Mouse (Mus musculus) stomach, embryonic 15.5 days (tissue): ENCODE data around the gene Ndufa12. TPM values are rescaled to one million over a fixed set of nuclear protein-coding genes. Genes with fewer than 3 reads are reported as not detected.

Source experiments
- ATAC-seq: fragments of 200-750 bp; cut with Nextera tagmentation; 2 replicates; pipeline ENCODE4 v1.8.0; 2017; ENCODE audit warnings: low read depth, moderate number of reproducible peaks, moderate TSS enrichment; ENCODE audit not compliant: insufficient read depth, low FRiP score
- H3K27ac ChIP-seq: fragments of 300-500 bp; sonication (generic); 2 replicates; pipeline ENCODE4 v1.5.1; 2015; ENCODE audit warnings: mild to moderate bottlenecking, inconsistent platforms
- H3K27me3 ChIP-seq: fragments of 300-500 bp; sonication (generic); replicated peaks from 2 replicates; pipeline ENCODE4 v1.6.1; 2015; ENCODE audit warnings: inconsistent platforms
- H3K36me3 ChIP-seq: fragments of 300-500 bp; sonication (generic); 2 replicates; pipeline ENCODE4 v1.6.1; 2015; ENCODE audit warnings: inconsistent platforms
- H3K4me1 ChIP-seq: fragments of 300-500 bp; sonication (generic); 2 replicates; pipeline ENCODE4 v1.6.1; 2015; ENCODE audit warnings: inconsistent platforms
- H3K4me2 ChIP-seq: fragments of 300-500 bp; sonication (generic); 2 replicates; pipeline ENCODE4 v1.6.1; 2015; ENCODE audit warnings: mild to moderate bottlenecking, inconsistent platforms
- H3K4me3 ChIP-seq: fragments of 300-500 bp; sonication (generic); replicated peaks from 2 replicates; pipeline ENCODE4 v1.5.1; 2015; ENCODE audit warnings: inconsistent platforms
- H3K9ac ChIP-seq: fragments of 300-500 bp; sonication (generic); 2 replicates; pipeline ENCODE4 v1.6.1; 2015; ENCODE audit warnings: inconsistent platforms
- H3K9me3 ChIP-seq: fragments of 300-500 bp; sonication (generic); 2 replicates; pipeline ENCODE4 v1.6.1; 2016; ENCODE audit warnings: inconsistent platforms
- WGBS: fragments of 180-500 bp; shearing (Covaris S2); methylation state at CpG from one replicate; pipeline ENCODE4 v1.1.7; 2015; 5-methylcytosine and 5-hydroxymethylcytosine counted together
- polyA plus RNA-seq: library from polyadenylated mRNA; unstranded; fragments of >200 nt; fragmentation: Nextera tagmentation; extraction: Ambion mirVana; gene quantifications from 2 replicates; pipeline ENCODE4 v1.2.1, GENCODE M21; 2015

The Ndufa12 gene
- polyA plus RNA-seq, 1 experiment from 2014 or later, result 457 TPM

DNA sequence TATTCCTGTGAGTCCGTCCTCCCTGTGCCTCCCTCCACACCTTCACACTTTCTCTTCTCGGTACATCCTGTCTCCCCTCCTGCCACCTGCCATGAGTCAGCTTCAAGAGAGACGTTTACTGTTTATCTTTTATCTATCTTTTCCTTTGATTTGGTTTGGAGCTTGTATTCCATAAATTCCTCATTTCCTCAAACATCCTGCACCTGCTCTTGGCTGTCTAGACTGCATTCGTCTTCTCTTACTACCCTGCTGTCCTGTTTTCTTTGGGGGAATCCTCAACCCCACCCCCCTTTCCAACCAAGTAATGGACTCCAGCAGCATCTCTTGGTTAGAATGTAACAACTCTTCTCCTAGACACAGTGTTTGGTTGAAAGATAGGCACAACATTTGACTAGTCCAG is 36.7 kb downstream of the Ndufa12 start:
- Histone ChIP-seq H3K27ac (no peak overlapping the region), H3K4me2 (no peak overlapping the region), H3K9me3 (no peaks in the 10 kb centered on the region), H3K4me1 (no peaks in the 10 kb centered on the region), H3K27me3 (no peaks in the 10 kb centered on the region), H3K9ac (no peak overlapping the region), H3K36me3 (no peaks in the 10 kb centered on the region), H3K4me3 (no peak overlapping the region)
- 17% methylated on average over 4 of the region's 4 CpGs for WGBS
- no peak for ATAC-seq

DNA sequence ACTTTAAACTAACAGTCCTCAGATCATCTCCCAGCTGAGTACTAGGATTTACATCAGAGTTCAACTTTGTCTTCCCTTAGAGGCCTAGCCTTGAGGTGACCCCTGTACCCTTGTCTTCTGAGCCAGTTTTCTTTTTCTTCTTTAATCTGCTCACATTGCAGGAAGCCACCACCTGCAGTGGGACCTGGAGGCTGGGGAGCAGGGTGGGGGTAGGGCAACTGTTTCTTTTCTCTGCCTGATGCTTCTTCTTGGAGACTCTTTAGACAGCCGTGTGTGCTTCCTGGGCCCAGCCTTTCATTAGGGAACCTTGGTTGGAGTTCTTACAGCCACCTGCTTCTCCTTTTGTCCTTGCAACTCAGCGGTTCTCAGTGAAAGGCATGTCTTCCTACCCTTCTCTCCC is 42.8 kb downstream of the Ndufa12 start:
- no peak for ATAC-seq
- H3K36me3 ChIP-seq, result no peaks in the 10 kb centered on the region
- no peaks in the 10 kb centered on the region for H3K27me3 ChIP-seq
- 64% methylated on average over 2 of the region's 2 CpGs for WGBS
- H3K9ac ChIP-seq, result no peak overlapping the region
- no peak overlapping the region for H3K4me2 ChIP-seq
- no peak overlapping the region for H3K27ac ChIP-seq
- H3K4me1 ChIP-seq, result no peaks in the 10 kb centered on the region
- H3K9me3 ChIP-seq, result no peaks in the 10 kb centered on the region
- no peak overlapping the region for H3K4me3 ChIP-seq

DNA sequence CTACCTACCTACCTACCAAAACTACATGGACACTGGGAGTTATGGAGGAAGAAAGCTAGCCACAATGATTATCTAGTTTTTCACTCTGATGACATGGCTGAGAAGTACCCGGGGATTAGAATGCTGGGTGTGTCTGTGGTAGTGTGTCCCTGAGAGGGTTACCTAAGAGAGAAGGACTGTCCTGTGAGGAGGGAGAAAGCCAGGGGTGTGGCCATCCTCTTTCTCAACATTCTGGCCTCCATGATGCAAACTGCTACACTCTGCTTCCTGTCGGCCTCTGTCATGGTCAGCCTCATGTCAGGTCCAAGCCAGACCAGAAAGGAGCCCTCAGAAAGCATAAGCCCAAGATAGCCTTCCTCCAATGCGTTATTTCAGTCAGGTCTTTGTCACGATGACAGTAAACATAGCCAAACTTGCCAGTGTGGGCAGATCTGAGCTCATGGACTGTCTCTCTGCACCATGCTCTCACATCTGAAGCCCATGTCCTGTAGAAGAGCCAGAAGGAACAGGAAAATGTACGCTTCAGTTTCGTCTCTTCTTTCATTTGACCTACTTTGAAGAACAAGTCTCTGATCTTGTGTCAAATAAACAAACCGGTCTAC is 49.3 kb downstream of the Ndufa12 start:
- Histone ChIP-seq H3K36me3 (no peaks in the 10 kb centered on the region), H3K27ac (no peak overlapping the region), H3K4me1 (no peaks in the 10 kb centered on the region), H3K27me3 (no peaks in the 10 kb centered on the region), H3K4me3 (no peak overlapping the region), H3K4me2 (no peak overlapping the region), H3K9ac (no peak overlapping the region), H3K9me3 (no peaks in the 10 kb centered on the region)
- ATAC-seq, result no peak
- 77% methylated on average over 7 of the region's 7 CpGs for WGBS

DNA sequence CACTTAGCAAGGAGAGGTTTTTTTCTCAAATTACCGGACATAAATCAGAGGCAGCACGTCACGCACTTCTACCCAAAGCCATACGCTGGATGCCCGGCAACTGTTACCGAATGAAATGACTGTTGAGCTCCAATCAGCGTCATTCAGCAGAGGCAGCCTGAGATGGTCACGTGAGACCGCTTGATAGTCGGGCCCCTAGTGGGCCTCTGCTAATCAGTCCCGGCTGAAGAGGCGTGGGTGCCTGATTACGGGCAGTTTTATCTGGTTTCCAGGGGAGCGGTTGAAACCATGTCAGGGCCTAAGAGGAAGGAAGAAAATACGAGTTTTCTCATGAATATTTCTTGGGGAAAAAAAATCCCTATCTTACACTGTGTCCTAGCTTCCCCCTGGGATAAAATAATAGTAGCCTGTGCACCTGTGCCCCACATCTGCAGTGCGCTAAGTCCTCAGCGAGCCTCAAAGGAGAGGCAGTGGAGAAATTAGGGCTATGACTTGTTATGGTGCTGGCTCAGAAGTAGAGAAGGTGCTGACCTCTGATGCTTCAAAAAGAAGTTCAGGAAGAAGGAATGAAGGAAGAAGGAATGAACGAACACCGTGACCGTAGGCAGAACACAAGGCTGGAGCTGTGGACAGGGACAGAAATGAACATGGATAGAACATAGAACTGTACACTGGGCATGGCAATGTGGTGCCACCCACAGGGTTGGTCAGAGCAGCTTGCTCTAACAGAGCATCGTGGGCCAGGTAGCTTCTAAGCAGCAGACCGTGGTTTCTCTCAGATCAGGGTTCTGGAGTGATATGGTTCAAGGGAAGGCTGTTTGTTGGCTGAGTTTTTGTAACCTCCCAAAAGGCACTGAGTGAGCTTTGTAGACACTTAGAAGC is 51.3 kb downstream of the Ndufa12 start:
- Histone ChIP-seq H3K9ac (no peak overlapping the region), H3K4me1 (no peaks in the 10 kb centered on the region), H3K27me3 (no peaks in the 10 kb centered on the region), H3K9me3 (no peaks in the 10 kb centered on the region), H3K4me3 (no peak overlapping the region), H3K36me3 (no peaks in the 10 kb centered on the region), H3K27ac (0 out of 2 replicates have a peak overlapping the region, but pooled peaks have one; percentile 26), H3K4me2 (0 out of 2 replicates have a peak overlapping the region, but pooled peaks have one; percentile 2)
- WGBS, result 36% methylated on average over 22 of the region's 22 CpGs
- ATAC-seq, result peak; percentile 92

DNA sequence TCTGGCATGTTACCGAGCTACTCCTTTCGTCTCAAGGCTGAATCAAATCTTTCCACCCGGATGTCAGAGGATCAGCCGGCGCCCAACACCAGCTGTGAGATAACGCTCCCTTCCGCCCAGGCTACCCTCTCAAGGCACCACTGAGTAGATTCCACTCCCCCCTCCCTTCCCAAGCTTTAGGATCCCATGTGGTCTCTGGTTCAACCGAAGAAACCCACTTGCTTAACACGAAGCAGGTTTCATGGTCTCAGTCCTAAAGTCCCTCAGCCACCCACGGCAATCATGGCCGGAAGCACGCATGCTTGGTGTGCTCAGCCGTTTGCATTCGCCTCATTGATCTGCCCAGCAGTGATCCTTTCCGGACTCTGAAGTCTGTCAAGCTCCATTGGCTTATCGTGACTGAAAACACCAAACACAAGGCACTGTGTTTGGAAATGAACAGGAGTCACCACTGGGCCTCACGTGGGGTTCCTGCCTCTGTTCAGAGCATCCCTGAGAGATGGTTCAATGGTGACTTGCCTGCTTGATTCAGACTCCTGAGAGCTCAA is 54.8 kb downstream of the Ndufa12 start:
- Histone ChIP-seq H3K4me3 (no peak overlapping the region), H3K27me3 (no peaks in the 10 kb centered on the region), H3K4me1 (no peaks in the 10 kb centered on the region), H3K27ac (no peak overlapping the region), H3K4me2 (no peak overlapping the region), H3K9ac (no peak overlapping the region), H3K36me3 (no peaks in the 10 kb centered on the region), H3K9me3 (no peaks in the 10 kb centered on the region)
- WGBS, result 80% methylated on average over 17 of the region's 17 CpGs
- ATAC-seq, result no peak

DNA sequence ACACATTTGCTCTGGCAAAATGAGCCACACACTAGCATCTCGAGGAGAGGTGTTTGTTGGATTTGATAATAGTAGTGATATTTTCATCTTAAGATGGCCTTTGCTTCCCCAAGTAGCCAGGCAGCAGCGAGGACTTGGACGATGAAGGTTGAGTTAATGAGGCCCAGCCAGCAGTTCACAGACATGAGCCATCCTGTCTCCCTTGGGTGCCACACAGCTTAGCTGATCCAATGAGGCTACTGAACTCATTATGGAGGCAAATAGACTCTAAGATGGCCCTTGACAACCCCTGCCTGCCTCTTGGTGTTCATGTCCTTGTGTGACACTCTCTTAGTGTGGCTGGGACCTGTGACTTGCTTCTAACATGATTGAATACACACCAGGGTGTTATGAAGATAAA is 56.2 kb downstream of the Ndufa12 start:
- H3K27me3 ChIP-seq, result no peaks in the 10 kb centered on the region
- no peak for ATAC-seq
- no peaks in the 10 kb centered on the region for H3K9me3 ChIP-seq
- no peaks in the 10 kb centered on the region for H3K4me1 ChIP-seq
- H3K4me3 ChIP-seq, result no peak overlapping the region
- H3K27ac ChIP-seq, result no peak overlapping the region
- WGBS, result 75% methylated on average over 3 of the region's 3 CpGs
- H3K9ac ChIP-seq, result no peak overlapping the region
- H3K36me3 ChIP-seq, result no peaks in the 10 kb centered on the region
- H3K4me2 ChIP-seq, result no peak overlapping the region

DNA sequence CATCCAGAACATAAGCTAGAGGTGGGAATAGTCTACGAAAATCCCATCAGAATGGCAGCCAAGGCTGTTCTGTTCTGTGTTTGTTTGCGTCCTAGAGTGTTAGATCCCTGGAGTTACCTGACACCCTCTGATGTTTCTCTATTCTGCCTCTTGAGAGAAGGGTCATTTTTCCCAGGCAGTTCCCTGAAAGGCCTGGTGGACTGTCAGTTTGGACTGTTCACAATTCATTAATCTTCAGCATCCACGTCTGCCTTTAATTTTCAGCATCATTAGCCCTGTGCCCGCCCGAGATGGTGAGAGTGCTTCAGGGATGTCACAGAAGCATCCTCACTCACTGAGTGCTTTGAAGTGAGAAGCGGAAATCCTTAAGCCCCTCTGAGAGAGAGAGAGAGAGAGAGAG is 57.2 kb downstream of the Ndufa12 start:
- H3K27me3 ChIP-seq, result no peaks in the 10 kb centered on the region
- H3K9ac ChIP-seq, result no peak overlapping the region
- no peaks in the 10 kb centered on the region for H3K9me3 ChIP-seq
- WGBS, result 60% methylated on average over 6 of the region's 6 CpGs
- H3K36me3 ChIP-seq, result no peaks in the 10 kb centered on the region
- H3K27ac ChIP-seq, result no peak overlapping the region
- no peak overlapping the region for H3K4me3 ChIP-seq
- no peaks in the 10 kb centered on the region for H3K4me1 ChIP-seq
- H3K4me2 ChIP-seq, result no peak overlapping the region
- no peak for ATAC-seq

DNA sequence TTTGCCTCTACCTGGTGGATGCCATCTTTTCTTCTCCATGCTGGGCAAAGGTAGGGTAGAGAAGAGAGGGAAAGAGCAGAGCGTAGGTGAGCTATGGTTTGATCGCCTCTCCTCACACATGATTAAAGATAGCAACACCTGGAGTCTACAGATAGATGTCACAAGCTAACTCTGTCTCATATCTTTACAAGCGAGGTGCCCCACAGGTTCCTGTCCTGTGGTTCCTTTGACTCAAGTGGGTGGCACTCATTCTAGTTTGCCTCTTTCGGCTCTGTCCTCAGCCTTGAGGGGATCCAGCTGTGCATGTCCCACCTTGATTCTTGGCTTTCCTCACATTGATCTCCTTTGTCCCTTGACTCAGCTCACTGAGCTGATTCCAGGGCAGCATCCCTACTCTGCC is 58.0 kb downstream of the Ndufa12 start:
- Histone ChIP-seq H3K9ac (no peak overlapping the region), H3K4me3 (no peak overlapping the region), H3K9me3 (no peaks in the 10 kb centered on the region), H3K27ac (no peak overlapping the region), H3K4me1 (no peaks in the 10 kb centered on the region), H3K27me3 (no peaks in the 10 kb centered on the region), H3K4me2 (no peak overlapping the region), H3K36me3 (no peaks in the 10 kb centered on the region)
- no peak for ATAC-seq
- 87% methylated on average over 4 of the region's 4 CpGs for WGBS

DNA sequence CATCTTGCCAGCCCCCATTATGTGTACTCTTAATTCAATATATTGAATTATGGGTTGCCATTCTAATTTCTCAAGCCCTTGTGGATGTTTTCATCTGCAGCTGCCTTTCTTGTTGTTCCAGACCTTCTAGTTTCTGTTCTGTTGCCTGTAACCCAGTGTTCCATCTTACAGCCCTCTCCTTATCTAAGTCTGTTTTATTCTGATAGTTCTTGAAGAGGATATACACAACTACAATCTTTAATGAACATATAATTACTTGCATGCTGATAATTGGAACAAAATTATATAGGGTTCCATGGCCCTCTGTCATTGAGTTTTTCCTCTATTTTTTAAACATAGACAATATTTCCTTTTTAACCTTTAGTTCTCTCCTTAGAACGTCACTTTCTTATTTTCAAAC is 62.0 kb downstream of the Ndufa12 start:
- H3K27me3 ChIP-seq, result no peaks in the 10 kb centered on the region
- WGBS, result 60% methylated on average over 1 of the region's 1 CpGs
- ATAC-seq, result no peak

DNA sequence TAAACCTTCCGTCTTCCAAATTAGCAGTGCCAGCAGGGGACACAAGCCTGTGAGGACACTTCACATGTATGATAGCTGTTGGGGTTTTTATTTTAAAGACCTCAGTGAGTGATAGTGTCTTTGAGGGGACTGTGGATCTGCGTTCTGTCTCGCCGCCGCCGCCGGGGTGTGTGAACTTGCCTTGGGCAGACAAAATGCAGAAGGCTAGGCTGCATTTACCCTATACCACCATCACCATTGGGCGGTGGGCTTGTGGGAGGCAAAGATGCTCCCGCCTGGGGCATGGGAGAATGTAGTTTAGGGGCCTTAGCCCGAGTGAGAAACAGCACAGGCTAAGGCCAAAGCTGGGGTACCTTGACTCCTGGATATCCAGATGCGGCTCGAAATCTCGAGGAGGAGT is 64.1 kb downstream of the Ndufa12 start:
- 88% methylated on average over 13 of the region's 13 CpGs for WGBS
- H3K4me2 ChIP-seq, result no peak overlapping the region
- H3K4me1 ChIP-seq, result no peaks in the 10 kb centered on the region
- no peak overlapping the region for H3K4me3 ChIP-seq
- H3K9ac ChIP-seq, result no peak overlapping the region
- H3K9me3 ChIP-seq, result no peaks in the 10 kb centered on the region
- no peak for ATAC-seq
- H3K27ac ChIP-seq, result no peak overlapping the region
- no peaks in the 10 kb centered on the region for H3K36me3 ChIP-seq
- H3K27me3 ChIP-seq, result no peaks in the 10 kb centered on the region

More for the DNA sequence above, 62.0 kb downstream of the Ndufa12 start:
- no peaks in the 10 kb centered on the region for H3K9me3 ChIP-seq
- H3K4me1 ChIP-seq, result no peaks in the 10 kb centered on the region
- no peak overlapping the region for H3K4me3 ChIP-seq
- no peak overlapping the region for H3K4me2 ChIP-seq
- H3K36me3 ChIP-seq, result no peaks in the 10 kb centered on the region
- no peak overlapping the region for H3K9ac ChIP-seq
- no peak overlapping the region for H3K27ac ChIP-seq

DNA sequence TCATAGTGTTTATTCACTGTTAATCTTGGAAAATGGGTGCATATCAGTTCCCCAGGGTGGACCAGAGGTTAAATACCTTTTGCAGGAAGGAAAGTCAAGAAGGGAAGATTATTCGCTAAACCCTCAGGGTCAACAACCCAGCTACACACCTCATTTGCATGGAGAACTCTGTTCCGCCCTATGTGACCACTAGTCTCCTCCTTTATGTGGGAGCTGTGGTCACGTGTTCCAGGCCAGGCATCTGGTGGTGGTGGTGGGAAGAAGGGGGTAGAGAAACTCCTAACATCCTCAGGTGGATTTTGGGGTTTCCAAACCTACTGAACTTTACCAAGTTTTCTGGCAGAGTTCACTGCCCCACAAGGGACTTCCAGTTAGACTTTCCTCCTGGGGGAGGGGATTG is 64.7 kb downstream of the Ndufa12 start:
- 78% methylated on average over 3 of the region's 3 CpGs for WGBS
- no peak for ATAC-seq
- no peaks in the 10 kb centered on the region for H3K9me3 ChIP-seq
- no peak overlapping the region for H3K9ac ChIP-seq
- H3K4me3 ChIP-seq, result no peak overlapping the region
- no peaks in the 10 kb centered on the region for H3K27me3 ChIP-seq
- H3K36me3 ChIP-seq, result no peaks in the 10 kb centered on the region
- no peak overlapping the region for H3K4me2 ChIP-seq
- no peaks in the 10 kb centered on the region for H3K4me1 ChIP-seq
- H3K27ac ChIP-seq, result no peak overlapping the region
